Mouse (Mus musculus) urinary bladder, adult 2 months (tissue): ENCODE results near the gene Rcbtb2. TPM values are rescaled to one million over a fixed set of nuclear protein-coding genes. Genes with fewer than 3 reads are reported as not detected.
"Not testable (repeated sequence)": the region's sequence is repeated elsewhere in the genome, so short reads cannot be mapped to it uniquely, and the experiment has no call there.

Experiments
- DNase-seq: peaks from one replicate; pipeline ENCODE4 v3.0.0; 2022; ENCODE audit warnings: low spot score
- polyA plus RNA-seq: library from polyadenylated mRNA; depleted of rRNA; stranded (reverse); fragments of >200 nt; gene quantifications from 2 replicates; pipeline ENCODE4 v1.2.3, GENCODE M21; 2012; rRNA removed

Rcbtb2 gene
- 41.3 and 47.1 TPM in 2 replicates for polyA plus RNA-seq

DNA sequence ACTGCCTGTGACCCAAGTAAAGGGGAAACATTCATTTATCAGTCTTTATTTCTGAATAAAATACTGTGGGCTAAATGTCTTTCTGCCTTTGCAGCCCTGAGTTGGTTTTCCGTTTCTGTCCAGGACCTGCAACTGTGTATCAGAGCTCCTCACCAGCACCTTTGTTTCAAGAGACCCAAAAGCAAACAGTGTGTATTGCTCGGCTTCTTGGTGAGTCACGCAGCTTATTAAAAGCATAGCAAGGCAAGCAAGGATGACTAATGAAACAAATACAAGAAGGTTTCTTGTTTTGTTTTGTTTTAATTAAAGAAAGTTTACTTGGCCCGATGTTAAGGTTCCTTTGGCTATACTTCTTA, at the start of gene Rcbtb2:
Gene Rcbtb2 (plus strand): TSS at position 115 of the 356 bp plus-strand sequence.
- no peak for DNase-seq

DNA sequence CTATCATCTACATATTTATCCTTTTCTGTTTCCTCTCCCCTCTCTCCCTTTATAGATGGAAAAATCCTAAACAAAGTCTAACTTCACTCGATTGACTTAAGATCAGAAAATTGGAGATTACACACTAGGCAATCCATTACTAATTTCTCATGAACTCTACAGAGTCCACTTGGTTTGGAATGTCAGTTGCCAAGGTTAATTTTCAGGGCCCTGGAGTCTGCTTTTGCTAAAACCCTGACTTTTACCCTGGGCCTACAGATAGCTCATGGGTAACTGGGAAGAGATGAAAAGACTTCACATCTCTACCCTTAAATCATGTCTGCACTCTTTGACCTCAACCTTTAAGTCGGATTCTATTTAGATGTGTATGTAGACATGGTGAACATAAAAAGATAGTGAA, 39.3 kb upstream of the Rcbtb2 start:
- DNase-seq = no peak

DNA sequence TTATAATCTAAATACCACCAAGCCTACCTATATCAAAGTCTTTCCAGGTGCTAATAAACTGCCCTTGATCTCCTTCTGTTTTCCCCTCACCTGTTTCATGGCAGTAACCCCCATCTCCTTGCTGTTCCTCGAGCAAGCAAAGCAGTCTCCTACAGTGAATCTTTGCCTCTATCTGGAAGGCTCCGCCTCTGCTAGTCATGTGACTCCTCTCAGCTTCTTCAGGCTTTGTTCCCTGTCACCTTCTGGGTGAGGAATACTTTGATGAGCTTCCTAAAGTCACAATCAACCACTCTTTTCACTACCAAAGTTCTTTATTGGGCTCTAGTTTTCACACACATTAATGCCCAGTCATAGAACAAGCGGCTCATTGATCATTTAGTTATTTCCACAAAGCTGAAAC, 36.4 kb upstream of the Rcbtb2 start:
- no peak for DNase-seq

DNA sequence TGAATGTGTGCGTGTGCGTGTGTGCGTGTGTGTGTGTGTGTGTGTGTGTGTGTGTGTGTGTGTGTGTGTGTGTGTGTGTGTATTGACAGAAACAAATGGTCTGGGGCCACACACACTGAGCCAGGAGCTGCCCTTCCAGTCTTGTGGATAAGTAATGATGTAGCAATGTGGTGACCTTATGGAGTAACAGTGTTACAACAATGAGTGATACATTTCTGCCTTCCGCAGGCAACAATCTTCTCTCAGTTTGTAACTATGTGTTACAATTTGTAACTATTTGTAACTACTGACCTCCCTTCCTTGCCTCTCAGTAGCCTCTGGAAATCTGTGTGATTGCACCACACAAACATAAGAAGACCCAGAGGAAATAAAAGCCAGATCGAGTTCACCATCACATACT, 35.6 kb upstream of the Rcbtb2 start:
- DNase-seq = no peak

DNA sequence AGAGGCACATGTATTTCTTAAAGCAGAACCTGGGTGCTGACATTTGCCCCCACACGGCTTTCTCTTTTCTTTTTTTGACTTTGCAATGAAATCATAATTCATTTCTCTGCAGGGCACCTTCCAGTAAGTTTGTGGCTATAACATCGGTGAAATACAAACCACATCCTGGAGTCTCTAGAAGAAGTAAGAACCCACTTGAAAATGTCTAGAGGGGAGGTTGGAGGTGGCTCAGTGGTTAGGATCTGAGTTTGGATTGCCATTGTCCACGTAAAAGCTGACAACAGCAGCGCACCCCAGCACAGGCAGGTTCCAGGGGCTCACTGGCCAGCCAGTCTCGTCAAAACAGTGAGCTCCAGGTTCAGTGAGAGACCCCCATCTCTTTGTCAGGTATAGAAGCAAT, 35.1 kb upstream of the Rcbtb2 start:
- DNase-seq = no peak

DNA sequence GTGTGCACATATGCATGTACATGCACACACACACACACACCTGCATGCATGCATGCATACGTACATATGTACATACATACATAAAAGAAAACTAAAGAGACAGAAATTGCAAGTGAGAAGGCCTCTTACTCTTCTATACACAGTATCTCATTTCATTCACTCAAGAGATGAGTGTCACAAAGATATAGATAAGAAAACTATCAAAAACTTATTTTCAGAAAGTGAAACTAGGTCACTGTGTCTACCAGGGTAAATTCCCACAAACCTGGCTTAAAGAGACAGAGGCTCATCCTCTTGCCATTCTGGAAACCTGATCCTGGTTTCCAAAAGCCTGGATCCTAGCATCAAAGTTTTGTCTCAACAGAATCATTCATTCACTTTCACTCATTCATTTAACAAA, 34.6 kb upstream of the Rcbtb2 start:
- no peak for DNase-seq

DNA sequence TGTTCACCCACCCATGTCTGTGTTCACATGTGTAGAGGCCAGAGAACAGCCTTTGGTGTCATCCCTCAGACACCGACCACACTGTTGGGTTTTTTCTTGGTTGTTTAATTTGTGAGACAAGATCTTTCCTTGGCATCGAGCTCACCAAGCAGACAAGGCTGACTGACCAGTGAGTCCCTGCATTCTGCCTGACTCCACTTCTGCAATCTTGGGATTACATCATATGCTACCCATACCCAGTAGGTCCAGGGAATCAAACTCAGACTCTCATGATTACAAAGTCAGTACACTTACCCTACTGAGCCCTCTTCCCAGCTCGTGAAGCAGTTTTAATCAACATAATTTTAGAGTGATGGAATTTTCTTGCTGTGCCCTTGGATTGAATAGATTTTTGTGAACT, 30.0 kb upstream of the Rcbtb2 start:
- DNase-seq = no peak

DNA sequence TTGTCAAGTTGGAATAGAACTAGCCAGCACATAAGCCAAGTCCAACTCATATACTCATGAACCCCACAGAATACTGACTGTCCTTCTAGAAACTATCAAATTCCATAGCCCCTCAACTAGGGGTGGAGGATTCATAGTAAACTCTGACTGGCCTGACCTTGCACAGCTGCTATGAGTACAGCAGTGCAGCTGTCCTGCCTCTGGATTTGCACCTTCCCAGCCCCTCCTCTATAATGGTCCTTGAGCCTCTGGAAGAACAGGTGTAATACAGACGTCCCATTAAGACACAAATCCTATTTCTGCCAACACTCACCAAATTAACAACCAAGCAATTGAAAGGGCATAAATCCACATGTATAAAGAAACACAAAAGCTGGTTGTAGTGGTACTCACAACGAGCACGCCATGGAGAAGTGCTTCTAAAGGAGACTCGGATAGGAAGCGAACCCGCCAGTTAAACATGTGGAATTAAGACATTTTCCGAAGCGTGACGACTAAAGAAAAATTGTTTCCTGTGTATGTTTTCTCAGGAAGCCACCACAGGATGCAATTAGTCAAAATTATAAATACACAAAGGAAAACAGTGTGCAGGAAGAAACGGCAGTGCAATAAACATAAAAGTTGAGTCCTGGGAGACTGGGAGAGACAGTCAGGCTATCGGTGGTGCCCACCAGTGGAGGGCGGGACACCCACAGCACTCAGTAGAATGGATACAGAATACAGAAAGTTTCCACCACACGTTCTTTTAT, 27.9 kb upstream of the Rcbtb2 start:
- DNase-seq = no peak

DNA sequence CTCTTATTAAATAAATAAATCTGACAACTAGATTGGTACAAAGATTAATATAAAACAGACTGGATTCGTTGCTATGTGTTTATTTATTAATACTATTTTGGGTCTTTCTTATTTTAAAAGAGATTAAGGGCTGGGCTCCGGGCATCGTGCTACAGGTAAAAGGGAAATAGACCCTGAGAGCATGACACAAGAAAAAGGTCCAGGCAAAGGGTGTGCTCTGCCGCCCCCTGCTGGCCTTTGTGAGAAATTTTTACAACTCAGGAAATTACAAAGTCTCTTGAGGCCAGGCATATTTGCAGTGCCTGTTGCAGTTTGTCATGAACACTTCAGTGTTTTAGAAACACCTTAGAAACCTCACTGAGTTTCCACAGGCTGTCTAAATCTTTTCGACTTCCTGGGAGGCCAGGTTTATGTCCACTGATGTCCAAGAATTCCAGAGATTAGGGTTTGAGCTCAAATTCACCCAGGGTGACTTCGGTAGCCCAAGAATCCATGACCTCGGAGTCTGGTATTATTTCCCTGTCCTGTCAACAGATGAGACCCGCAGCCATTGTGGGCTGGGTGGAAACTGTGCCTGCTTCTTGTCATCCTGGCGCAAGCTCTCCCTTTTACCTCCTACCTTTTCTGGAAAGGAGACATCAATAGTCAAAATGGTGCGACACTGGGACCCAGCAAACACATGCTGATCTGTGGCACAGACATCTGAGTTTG, 24.0 kb upstream of the Rcbtb2 start:
- no peak for DNase-seq

DNA sequence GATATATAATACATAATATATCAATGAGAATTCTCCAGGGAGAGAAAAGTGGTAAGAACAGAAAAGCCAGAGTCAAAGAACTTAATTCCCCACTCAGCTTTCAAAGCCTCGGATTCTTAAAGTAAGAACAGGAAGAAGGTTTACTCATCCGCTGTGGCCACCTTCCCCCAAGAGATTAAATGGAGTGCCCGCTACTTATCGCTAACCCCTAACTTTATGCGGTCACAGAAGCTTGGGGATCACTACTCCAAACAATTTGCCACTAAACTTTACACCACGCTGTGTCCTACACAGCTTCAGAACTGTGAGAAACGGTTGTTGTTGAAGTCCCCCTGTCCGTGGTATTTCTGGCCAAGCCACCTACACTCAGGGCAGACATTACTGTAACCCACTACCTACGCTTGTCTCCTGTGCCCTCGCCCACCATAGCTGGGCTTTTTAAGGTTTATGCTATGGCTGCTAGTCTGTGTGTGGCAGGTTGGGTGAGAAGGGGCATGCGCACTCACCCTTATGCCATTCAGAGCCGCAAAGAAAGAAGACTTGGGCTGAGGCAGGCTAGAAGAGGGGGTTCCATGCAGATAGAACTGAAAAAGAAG, 20.5 kb upstream of the Rcbtb2 start:
- DNase-seq = no peak

DNA sequence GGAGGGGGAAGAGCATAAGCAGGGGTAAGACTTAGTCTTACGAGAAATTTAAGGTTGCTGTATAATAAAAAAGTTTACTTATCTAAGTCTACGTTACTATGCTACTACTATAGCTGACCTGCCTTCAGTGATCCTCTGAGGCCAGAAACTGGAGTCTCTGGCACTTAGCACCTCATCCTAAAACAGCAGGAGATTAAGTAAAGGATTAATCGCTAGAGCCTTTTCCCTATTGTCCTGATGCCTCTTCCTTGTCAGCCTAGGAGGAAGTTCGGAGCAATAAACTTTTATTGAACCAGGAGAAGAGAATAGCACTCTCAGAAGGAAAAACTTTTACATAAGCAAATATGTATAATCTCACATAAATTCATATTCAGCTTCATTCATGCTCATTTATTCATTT, 19.9 kb upstream of the Rcbtb2 start:
- DNase-seq = not testable (repeated sequence)

DNA sequence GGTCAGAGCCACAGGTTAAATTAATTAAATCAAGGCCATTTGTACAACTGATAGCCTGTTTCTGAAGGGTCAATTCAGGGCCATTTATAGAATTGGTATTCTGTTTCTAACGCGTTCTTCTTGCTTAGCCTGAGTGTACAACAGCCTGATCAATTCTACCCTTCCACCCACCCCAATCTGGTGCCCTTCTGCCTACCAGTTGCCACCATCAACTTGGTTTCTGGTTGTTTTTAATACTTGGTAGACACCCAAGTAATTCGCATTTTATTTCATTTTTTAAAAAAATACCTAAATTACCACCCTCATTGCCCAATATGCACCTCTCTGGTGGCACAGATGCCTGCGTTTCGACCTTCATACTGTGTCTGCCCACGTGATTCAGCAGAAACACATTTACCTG, 17.9 kb upstream of the Rcbtb2 start:
- DNase-seq = no peak

DNA sequence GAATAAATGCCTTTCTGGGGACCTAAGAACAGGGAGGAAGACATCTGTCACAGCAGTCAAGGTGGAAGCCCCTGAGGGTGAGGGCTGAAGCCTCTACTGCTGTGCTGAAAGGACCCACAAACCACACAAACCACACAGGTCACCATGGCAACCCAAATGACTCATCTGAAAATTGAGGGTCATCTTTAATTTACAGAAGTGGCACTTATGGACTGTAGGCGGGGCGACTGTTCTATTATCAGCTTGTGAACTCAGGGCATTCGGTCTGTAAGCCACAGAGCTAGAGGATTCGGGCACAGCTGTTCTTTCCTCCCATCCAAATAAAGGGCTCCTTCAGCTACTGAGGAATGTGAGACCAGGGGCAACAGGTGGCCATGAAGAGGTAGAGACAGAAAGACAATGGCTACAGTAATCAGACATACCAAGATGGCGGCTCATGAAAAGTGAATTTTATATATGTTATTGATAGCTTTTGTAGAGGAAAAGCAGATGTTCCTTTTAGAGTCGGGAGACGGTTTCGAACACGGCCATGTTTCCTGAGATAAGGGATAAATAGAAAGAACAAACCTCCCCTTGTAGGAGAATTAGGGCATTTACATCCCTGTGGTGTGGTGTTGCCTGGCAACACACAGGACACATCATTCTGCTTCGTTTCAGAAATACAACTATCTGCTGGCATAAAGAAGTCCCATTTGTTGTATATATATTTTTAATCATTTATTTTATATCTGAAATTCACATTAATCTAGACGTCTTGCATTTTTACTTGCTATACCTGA, 17.2 kb upstream of the Rcbtb2 start:
- DNase-seq = no peak

DNA sequence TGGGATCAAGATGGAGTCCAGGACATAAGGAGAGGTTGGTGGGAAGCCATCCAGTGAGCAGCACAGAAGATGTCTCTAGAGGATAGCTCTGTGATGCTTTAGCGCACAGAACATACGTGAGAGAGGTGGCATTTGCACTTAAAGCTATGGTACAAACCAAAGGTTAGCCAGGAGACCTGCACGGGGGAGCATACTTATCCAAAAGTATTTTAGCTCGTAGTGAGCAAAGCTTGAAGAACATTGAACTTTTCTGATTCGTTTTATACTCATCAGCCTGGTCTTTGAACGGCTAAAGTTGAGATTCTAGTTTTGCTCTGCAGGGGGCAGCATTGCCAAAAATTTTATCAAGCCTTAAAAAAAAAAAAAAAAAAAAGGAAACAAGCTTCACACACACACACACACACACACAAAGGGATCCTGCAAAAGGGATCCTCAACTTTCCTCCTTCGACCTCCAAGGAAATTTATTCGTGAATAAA, 16.6 kb upstream of the Rcbtb2 start:
- DNase-seq = no peak

DNA sequence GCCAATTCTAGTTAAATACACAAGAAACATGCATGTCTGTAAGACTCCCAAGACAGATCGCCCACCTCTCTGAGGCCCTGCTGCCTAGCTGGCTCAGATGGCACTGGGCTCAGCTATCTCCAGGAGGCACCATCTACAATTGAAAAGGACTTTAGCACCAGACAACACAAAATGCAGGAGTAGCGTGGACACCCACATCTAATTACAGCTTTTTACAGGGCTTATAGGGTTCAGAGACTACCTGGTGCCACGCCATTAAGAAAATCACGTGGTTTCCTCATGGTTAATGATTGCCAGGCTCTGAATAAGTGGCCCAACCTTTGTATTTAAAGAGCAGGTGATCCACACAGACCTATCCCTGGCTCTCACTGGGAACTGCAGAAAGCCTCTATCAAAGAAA, 15.9 kb upstream of the Rcbtb2 start:
- DNase-seq = no peak

DNA sequence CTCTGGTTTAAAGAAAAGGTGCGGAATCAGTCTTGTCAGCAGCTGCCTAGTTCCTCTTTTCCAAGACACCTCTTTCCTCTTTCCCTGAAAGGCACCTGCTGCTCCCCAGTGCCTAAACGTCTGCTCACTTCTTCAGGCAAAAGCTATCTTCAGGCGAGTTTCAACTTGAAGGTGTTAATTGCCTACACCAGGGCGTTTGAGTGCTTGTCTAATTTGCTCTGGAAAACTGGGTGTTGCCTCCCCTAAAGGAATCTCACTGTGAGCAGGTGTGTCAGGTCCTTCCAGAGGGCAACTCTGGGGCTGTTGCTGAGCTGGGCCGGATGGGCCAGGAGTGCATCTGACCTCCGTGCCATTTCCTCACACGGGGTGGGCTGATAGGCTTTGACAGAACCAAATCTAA, 15.5 kb upstream of the Rcbtb2 start:
- DNase-seq = no peak

DNA sequence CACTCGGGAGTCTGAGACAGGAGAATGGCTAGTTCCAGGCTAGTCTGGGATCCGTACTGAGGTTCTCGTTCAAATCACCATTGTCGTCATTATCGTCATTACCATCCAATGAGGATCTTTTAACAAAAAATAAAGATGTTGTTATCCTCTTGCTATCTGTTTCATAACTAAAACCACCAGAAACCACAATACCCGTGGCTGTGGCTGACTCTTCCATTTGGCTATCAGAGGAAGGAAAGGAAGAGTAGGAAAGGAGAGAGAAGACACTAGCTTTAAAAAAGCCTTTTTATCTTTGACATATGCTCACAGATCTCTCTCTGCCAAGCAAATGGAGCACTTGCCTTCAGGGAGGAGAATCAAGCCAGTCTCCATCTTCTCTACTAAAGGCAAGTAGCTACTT, 14.9 kb upstream of the Rcbtb2 start:
- DNase-seq = no peak

DNA sequence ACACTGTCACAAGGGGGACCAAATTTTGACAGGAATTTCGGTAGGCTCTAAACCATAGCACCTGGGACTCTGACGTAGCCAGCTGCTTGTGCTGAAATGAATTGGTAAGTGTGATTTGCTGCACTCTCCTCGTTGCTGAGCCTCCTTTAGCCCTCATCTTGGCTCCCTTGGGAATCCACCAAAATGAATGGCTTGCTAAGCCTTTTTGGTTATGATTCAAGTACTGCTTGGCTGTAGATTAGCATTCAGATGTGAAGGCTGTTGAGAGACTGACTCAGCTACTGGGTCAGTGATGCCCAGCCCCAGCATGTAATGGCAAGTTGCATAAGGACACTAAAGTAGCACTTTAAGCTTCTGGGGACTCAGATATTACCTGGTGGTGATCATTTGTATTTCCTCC, 12.2 kb upstream of the Rcbtb2 start:
- no peak for DNase-seq

DNA sequence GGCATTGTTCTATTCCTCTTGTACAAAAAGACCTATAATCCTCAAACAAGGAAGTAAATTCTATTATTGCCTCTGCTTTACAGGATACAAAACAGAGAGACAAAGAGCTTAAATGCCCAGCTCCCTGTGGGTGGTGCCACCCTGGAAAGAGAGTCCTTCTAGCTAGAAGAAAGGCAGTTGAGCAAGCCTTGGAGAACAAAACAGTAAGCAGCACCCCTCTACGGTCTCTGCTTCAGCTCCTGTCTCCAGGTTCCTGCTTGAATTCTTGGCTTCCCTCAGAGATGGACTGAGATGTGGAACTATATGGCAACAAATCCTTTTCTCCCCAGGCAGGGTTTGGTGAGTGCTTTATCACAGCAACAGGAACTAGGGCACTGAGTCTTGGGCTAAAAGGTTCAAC, 11.7 kb upstream of the Rcbtb2 start:
- DNase-seq = no peak

DNA sequence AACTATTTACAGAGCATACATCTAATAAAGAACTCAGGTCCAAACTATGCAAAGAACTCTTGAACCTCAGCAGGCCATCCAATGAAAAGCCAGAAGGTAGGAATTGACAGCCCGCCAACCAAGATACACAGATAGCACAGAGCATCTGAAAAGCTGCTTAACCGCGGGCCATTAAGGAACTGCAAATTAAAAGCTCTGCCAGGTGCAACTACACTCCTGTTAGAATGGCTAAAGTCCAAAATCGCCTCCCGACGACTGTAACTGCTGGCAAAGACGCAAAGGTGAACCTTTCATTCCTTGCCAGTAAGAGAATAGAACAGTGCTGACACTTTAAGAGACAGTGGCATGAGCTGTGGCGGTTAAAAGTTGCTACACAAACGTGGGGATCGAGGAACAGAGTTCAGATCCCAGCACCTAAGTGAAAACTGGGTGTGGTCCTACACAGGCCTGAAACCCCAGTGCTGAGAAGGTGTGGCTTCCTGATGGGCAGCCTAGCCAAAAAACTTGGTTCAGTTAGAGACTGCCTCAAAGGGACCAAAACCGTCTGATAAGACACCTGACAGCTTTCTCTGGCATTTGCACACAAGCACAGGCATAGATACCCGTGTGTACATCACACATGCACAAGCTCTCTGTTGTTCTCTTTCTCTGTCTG, 10.5 kb upstream of the Rcbtb2 start:
- no peak for DNase-seq

DNA sequence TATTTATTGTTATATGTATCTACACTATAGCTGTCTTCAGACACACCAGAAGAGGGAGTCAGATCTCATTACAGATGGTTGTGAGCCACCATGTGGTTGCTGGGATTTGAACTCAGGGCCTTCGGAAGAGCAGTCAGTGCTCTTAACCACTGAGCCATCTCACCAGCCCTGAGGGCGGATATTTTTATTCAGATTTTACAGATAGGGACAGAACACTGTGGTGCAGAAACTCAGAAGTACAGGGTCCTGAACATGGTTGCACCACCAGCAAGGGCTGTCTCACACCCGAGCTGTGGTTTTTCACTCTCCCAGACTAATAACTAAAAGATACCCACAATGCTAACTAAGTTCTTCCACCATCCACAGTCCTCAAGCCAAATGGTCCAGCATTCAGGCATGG, 7.9 kb upstream of the Rcbtb2 start:
- not testable (repeated sequence) for DNase-seq

DNA sequence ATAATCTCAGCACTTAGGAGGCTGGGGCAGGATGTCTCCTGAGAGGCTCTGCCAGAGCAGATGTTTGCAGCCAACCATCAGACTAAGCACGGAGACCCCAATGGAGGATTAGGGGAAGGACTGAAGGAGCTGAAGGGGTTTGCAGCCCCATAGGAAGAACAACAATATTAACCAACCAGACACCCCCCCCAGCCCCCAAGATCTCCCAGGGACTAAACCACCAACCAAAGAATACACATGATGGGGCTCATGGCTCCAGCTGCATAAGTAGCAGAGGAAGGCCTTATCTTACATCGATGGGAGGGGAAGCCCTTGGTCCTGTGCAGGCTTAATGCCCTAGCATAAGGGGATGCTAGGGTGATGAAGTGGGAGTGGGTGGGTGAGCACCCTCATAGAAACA, 6.5 kb upstream of the Rcbtb2 start:
- no peak for DNase-seq
